Mouse (Mus musculus) forebrain, embryonic 16.5 days (tissue): ENCODE results near the gene Scn1b. TPM values are rescaled to one million over a fixed set of nuclear protein-coding genes. Genes with fewer than 3 reads are reported as not detected.

ENCODE experiments used
- ATAC-seq: fragments of 200-750 bp; cut with Nextera tagmentation; 2 replicates; pipeline ENCODE4 v1.8.0; 2017; ENCODE audit warnings: mild to moderate bottlenecking, moderate library complexity
- H3K27ac ChIP-seq: fragments of 300-500 bp; sonication (generic); 2 replicates; pipeline ENCODE4 v1.5.1; 2014; ENCODE audit warnings: low read length, control low read depth
- H3K27me3 ChIP-seq: fragments of 300-500 bp; sonication (generic); replicated peaks from 2 replicates; pipeline ENCODE4 v1.6.1; 2014; ENCODE audit warnings: low read length; ENCODE audit not compliant: control insufficient read depth, insufficient read depth
- H3K36me3 ChIP-seq: fragments of 300-500 bp; sonication (generic); 2 replicates; pipeline ENCODE4 v1.6.1; 2014; ENCODE audit not compliant: control insufficient read depth, insufficient read depth
- H3K4me1 ChIP-seq: fragments of 300-500 bp; sonication (generic); replicated peaks from 2 replicates; pipeline ENCODE4 v1.6.1; 2014; ENCODE audit warnings: low read length; ENCODE audit not compliant: control insufficient read depth, insufficient read depth
- H3K4me2 ChIP-seq: fragments of 300-500 bp; sonication (generic); 2 replicates; pipeline ENCODE4 v1.6.1; 2014; ENCODE audit warnings: mild to moderate bottlenecking, low read length, control low read depth
- H3K4me3 ChIP-seq: fragments of 300-500 bp; sonication (generic); replicated peaks from 2 replicates; pipeline ENCODE4 v1.5.1; 2014; ENCODE audit warnings: mild to moderate bottlenecking, low read length, control low read depth
- H3K9ac ChIP-seq: fragments of 300-500 bp; sonication (generic); replicated peaks from 2 replicates; pipeline ENCODE4 v1.6.1; 2014; ENCODE audit warnings: low read depth, low read length, control low read depth
- H3K9me3 ChIP-seq: fragments of 300-500 bp; sonication (generic); 2 replicates; pipeline ENCODE4 v1.6.1; 2016; ENCODE audit warnings: low read length; ENCODE audit not compliant: control insufficient read depth
- WGBS: fragments of 180-500 bp; shearing (Covaris S2); extraction: QIAGEN DNeasy Blood & Tissue Kit; methylation state at CpG from one replicate; pipeline ENCODE4 v1.1.7; 2014; 5-methylcytosine and 5-hydroxymethylcytosine counted together
- polyA plus RNA-seq: library from polyadenylated mRNA; unstranded; fragments of >200 nt; fragmentation: Nextera tagmentation; extraction: Ambion mirVana; gene quantifications from 2 replicates; pipeline ENCODE4 v1.2.1, GENCODE M21; 2015

Scn1b gene
- polyA plus RNA-seq, 1 experiment from 2014 or later: 5.3 TPM

DNA sequence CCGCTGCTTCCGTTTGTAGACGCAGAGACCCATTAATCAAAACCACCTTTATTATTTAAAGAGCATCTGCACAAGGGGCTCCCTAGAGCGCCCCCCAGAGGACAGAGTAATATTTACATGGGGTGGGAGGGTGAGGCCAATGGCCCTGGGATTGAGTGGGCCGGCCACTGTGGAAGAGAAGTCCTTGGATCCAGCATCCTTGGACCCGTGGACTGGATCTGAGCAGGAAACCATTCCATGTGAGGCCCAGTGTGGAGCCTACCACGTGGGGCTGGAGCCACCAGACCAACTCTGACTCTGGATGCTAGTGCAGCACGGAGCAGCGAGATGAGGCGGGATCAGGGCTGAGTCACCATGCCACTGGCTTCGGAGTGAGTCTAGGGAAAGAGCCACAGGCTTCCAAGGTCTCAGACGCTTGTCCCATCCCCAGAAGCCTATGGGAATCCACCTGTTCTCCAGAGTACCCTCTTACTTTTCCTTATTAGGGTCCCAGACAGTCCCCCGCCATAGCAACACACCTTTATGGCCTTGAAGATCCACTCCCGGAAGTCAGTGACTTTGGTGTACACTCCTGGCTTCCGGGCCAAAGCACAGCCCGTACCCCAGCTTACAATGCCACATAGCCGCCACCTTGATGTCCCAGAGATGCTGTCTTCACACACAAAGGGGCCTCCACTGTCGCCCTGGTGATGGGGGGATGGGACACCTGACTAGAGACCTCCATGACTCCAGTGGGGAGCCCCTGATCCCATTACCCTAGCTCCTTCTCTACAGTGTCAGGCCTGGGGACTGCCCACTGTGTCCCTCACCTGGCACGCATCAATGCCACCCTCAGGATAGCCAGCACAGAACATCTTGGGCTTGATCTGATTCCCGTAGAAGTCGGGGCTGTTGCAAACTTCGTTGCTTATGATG is 27.8 kb downstream of the Scn1b start:
- Histone ChIP-seq H3K27ac (no peak overlapping the region), H3K9ac (no peak overlapping the region), H3K4me2 (no peak overlapping the region), H3K4me3 (no peak overlapping the region), H3K27me3 (no peaks in the 10 kb centered on the region), H3K9me3 (no peaks in the 10 kb centered on the region), H3K36me3 (no peaks in the 10 kb centered on the region), H3K4me1 (no peaks in the 10 kb centered on the region)
- ATAC-seq: no peak
- WGBS: 78% methylated on average over 22 of the region's 22 CpGs

DNA sequence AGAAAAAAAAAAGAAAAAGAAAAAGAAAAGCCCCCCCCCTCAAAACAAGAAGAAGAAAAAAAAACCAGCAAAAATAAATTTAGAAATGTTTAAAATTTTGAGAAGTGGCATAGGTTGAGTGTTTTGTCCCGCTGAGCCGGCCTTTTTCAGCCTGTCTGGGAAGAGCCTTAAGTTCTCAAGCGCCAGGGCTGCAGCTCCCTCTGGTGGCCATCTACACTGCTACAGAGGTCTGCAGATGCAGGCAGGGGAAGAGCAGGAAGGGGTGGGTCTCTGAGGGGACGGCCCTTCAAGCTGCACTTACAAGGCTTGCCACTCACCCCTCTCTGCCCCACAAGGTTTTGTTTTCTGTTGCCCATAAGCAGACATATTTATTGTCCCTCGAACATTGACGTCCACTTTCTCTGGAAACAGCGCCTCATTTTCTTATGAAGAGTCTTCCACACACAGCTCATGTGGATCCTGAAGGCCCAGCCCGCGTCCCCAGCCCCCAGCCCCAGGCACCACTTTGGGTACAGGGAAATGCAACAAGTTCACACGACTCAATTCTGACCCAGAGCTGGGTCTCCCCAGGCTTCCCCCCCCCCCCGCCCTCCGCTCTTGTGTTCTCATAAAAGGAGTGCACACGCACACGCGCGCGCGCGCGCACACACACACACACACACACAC is 29.1 kb downstream of the Scn1b start:
- H3K4me3 ChIP-seq: peak overlapping the region; percentile 27

DNA sequence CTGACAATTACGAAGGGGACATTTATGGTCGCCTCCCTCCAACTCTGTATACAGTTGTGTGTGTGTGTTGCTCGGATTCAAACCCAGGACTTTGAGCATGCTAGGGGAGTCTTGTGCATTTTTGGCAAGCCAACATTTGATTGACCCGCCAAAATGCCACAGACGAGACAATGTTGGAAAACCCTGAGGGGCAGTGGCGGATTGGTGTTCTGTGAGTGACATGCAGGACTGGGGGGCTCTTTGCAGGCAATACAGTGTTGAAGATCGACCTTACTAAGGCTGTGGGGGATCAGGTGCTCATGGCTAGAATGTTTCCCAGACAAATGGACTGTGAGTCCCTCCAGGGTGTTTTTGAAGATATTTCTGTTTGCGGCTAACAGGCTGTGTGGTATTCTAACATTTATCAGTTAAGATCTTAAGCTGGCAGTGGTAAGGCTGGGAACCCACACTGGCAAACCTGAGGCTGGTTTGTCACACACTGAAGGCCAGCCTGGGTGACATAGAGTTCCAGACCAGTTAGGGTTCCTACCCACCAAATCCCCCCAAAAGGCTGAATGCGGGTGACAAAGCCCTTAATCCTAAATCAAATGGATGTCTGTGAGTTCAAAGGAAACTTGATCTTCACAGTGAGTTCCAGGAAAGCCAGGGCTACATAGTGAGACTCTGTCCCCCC is 29.8 kb downstream of the Scn1b start:
- WGBS: 71% methylated on average over 9 of the region's 9 CpGs
- H3K36me3 ChIP-seq: no peaks in the 10 kb centered on the region
- no peak for ATAC-seq
- no peak overlapping the region for H3K4me2 ChIP-seq
- 0 out of 2 replicates have a peak, but pooled peaks cover 3% of the 10 kb centered on the region for H3K4me1 ChIP-seq
- H3K27me3 ChIP-seq: no peaks in the 10 kb centered on the region
- no peak overlapping the region for H3K4me3 ChIP-seq
- H3K9me3 ChIP-seq: no peaks in the 10 kb centered on the region
- no peak overlapping the region for H3K9ac ChIP-seq
- no peak overlapping the region for H3K27ac ChIP-seq

More for the DNA sequence above, 29.1 kb downstream of the Scn1b start:
- WGBS: 49% methylated on average over 19 of the region's 20 CpGs
- 0 out of 2 replicates have a peak, but pooled peaks cover 3% of the 10 kb centered on the region for H3K4me1 ChIP-seq
- H3K4me2 ChIP-seq: peak overlapping the region; percentile 42
- no peaks in the 10 kb centered on the region for H3K9me3 ChIP-seq
- peak; percentile 97 for ATAC-seq
- no peak overlapping the region for H3K27ac ChIP-seq
- 0 out of 2 replicates have a peak overlapping the region, but pooled peaks have one; percentile 7 for H3K9ac ChIP-seq
- no peaks in the 10 kb centered on the region for H3K36me3 ChIP-seq
- no peaks in the 10 kb centered on the region for H3K27me3 ChIP-seq

DNA sequence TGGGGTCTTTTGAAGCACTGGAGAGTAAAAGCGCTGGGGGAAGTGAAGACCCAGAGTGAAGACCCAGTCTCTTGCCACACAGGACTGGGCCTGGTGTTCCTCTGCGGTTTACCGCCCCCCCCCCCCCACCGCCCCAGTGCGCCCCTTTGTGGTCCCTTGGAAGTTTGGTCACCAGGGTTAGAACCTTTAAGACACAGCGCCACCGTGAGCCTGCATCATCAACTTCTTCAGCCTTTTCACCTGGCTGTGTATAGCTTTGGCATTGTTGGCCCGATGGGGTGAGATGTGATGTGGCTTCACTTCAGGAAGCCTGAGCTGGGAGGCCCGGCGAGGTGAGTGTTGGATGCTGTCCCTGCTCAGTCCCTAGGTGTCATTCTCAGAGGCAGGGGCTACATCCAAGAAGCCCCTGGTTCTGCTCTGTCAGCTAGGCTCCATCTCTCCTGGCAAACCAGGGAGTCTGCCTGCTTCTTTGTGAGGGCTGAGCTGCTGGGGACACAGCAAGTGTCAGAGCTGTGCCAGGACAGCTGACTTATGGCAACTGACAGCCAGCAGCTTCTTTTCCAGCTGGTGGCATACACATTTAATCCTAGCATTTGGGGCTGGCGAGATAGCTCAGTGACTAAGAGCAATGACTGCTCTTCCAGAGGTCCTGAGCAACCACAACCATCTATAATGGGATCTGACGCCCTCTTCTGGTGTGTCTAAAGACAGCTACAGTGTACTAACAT is 31.9 kb downstream of the Scn1b start:
- WGBS: 24% methylated on average over 12 of the region's 12 CpGs

DNA sequence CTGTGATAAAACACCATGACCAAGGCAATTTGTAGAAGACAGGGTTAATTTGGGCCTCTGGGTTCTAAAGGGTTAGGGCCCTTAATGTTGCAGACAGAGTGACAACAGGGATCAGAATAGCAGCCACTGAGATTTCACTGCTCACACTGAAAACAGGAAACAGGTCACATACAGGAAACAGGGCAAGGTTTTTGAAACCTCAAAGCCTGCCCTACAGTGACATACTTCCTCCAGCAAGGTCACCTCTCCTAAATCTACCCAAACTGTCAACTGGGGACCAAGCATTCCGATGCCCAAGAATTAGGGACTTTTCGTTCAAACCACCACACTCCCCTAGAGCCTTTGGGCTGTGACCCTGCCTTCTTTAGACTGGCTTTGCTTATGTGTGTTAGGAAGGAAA is 37.1 kb downstream of the Scn1b start:
- WGBS: 89% methylated on average over 2 of the region's 2 CpGs
- no peak overlapping the region for H3K4me2 ChIP-seq
- H3K36me3 ChIP-seq: no peaks in the 10 kb centered on the region
- H3K27ac ChIP-seq: no peak overlapping the region
- H3K4me1 ChIP-seq: 0 out of 2 replicates have a peak, but pooled peaks cover 3% of the 10 kb centered on the region
- H3K9ac ChIP-seq: no peak overlapping the region
- H3K9me3 ChIP-seq: no peaks in the 10 kb centered on the region
- H3K4me3 ChIP-seq: no peak overlapping the region
- no peaks in the 10 kb centered on the region; the same call in 1 of the 2 replicates for H3K27me3 ChIP-seq
- ATAC-seq: no peak

More for the DNA sequence above, 31.9 kb downstream of the Scn1b start:
- Histone ChIP-seq H3K27ac (no peak overlapping the region), H3K36me3 (no peaks in the 10 kb centered on the region), H3K9ac (no peak overlapping the region), H3K27me3 (no peaks in the 10 kb centered on the region; the same call in 1 of the 2 replicates), H3K9me3 (no peaks in the 10 kb centered on the region), H3K4me3 (no peak overlapping the region), H3K4me1 (0 out of 2 replicates have a peak, but pooled peaks cover 3% of the 10 kb centered on the region), H3K4me2 (no peak overlapping the region)
- ATAC-seq: no peak

DNA sequence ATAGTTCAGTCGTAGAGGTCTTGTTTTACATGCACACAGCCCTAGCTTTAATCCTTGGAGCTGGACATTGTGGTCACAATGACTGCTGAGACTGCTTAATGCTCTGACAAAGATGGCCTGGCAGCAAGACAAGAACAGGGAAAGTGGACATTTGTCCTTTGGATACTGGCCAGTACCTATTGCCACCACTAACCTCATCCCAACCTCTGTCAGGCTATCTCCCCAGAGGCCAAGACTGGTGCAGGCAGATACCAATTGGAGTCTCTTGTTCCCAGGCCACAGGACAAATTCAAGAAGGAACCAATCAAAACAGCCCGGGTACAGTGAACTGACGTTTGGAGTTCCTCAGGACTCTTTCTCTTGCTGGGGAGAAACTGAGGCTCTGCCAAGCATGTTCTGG is 38.6 kb downstream of the Scn1b start:
- no peak overlapping the region for H3K4me3 ChIP-seq
- no peak overlapping the region for H3K27ac ChIP-seq
- no peaks in the 10 kb centered on the region for H3K9me3 ChIP-seq
- H3K9ac ChIP-seq: no peak overlapping the region
- 67% methylated on average over 3 of the region's 3 CpGs for WGBS
- no peaks in the 10 kb centered on the region for H3K36me3 ChIP-seq
- no peak overlapping the region for H3K4me2 ChIP-seq
- ATAC-seq: no peak
- no peaks in the 10 kb centered on the region; the same call in 1 of the 2 replicates for H3K27me3 ChIP-seq
- no peaks in the 10 kb centered on the region for H3K4me1 ChIP-seq

DNA sequence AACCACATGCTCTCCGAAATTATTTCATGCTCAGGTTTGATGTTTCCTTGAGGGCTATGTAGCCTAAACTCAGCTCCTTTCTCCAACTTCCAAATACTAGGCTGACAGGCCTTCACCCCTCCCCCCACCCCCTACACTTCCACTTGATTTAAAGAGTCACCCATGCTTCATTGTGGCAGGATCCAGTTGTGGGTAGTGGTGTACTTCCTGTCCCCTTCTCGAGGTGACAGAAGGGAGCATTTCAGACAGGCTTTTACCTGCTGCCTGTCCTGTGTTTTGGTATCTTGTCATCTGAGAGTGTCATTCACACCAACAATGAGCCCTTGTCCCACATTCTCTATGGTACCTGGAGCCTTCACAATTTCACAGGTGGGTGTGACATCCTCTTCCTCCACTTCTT is 39.5 kb downstream of the Scn1b start:
- no peaks in the 10 kb centered on the region; the same call in 1 of the 2 replicates for H3K27me3 ChIP-seq
- H3K27ac ChIP-seq: no peak overlapping the region
- H3K4me1 ChIP-seq: no peaks in the 10 kb centered on the region
- 65% methylated on average over 2 of the region's 2 CpGs for WGBS
- no peaks in the 10 kb centered on the region for H3K36me3 ChIP-seq
- no peaks in the 10 kb centered on the region for H3K9me3 ChIP-seq
- ATAC-seq: no peak
- H3K4me2 ChIP-seq: no peak overlapping the region
- H3K9ac ChIP-seq: no peak overlapping the region
- no peak overlapping the region for H3K4me3 ChIP-seq

DNA sequence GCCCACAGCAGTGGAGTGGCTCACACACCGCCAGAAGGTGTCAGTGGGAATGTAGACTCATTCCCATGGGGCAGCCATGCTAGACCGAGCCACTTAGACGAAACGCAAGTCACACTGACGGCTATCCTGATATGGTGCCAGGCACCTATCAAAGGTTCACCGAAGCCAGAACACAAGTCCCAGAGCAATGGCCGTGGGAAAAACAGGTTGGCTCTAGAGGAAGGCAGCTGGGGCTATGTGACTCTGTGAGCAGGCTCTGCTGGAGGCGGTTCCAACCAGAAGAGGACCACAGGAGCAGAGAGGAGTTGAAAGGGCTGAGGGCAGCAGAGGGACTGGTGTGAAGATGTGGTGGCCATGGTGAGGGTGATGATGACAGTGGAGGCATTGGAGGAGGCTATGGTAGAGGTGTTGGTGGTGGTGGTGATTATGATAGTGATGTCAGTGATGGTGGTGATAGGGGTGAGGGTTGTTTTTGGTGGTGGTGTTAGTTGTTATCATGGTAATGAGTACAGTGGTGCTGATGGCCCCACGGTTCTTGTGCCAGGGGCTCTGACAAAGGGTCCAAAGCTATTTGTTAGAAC is 40.5 kb downstream of the Scn1b start:
- Histone ChIP-seq H3K27ac (no peak overlapping the region), H3K9ac (no peak overlapping the region), H3K4me2 (no peak overlapping the region), H3K4me1 (no peaks in the 10 kb centered on the region), H3K4me3 (no peak overlapping the region), H3K36me3 (no peaks in the 10 kb centered on the region), H3K27me3 (no peaks in the 10 kb centered on the region), H3K9me3 (no peaks in the 10 kb centered on the region)
- no peak for ATAC-seq
- WGBS: 92% methylated on average over 9 of the region's 9 CpGs
